Mouse (Mus musculus): ENCODE measurements around the gene Ctnna3.
"Not testable (repeated sequence)": the region's sequence is repeated elsewhere in the genome, so short reads cannot be mapped to it uniquely, and the experiment has no call there.

Ctnna3 gene

GRCm38 (mm10) chr10:64940975-64941374 is 1511.1 kb downstream of the Ctnna3 start:
- DNase-seq (ENCODE audit: low read depth) = no peak

- DNase-seq (ENCODE audit: low read depth) = no peak
Measured at GRCm38 (mm10) chr10:64958391-64958790, 1528.5 kb downstream of the Ctnna3 start.

GRCm38 (mm10) chr10:64992871-64993270 is 1563.0 kb downstream of the Ctnna3 start:
- DNase-seq (ENCODE audit: low read depth) = no peak

GRCm38 (mm10) chr10:65013525-65013924 is 1583.6 kb downstream of the Ctnna3 start:
- DNase-seq (ENCODE audit: low read depth) = no peak

- no peak for DNase-seq (ENCODE audit: low read depth)
Measured at GRCm38 (mm10) chr10:65022667-65023066, 1592.8 kb downstream of the Ctnna3 start.

GRCm38 (mm10) chr10:65033516-65033915 is 1603.6 kb downstream of the Ctnna3 start:
- DNase-seq (ENCODE audit: low read depth) = not testable (repeated sequence)

Measured in c-Kit-positive CD71-negative TER-119-negative erythroid progenitor cells, embryonic 14.5 days (primary cell).